ENCODE assay signal across 8 mouse cellular contexts in the genomic region with DNA sequence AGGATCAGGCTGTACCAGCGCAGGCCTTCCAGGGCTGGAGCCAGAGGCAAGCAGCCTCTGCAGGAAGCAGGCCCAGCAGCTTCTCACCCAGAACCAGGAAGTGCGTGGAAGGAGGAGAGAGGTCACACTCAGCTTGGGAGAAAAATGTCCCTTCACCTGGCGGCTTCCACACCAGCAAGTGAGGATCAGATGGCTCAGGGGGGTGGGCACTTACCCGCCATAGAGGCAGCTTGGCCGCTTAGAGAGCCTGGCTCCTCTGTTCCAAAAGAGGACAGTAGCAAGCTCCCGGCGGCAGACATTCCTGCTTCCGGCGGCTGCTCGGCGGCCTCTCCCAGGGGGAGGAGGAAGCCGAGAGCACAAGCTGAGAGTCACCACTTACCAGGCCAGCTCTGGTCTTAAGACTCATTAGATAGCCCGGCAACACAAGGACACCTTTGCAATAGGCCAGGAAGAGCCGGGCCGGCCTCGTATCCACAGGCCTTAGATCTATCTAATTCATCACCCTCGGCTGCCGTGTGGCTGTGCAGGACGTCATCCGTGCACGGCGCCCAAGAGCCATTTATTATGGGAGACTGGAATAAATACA. TPM values are rescaled to one million over a fixed set of nuclear protein-coding genes. Genes with fewer than 3 reads are reported as not detected.
A peak's percentile ranks its signal among the peaks of the same experiment; 100 is the strongest.
DNase-seq lines count a peak whose midpoint lies in the region; ATAC-seq lines count a peak whose summit lies in the region.

No protein-coding gene starts in this region.

- H3K4me3 ChIP-seq in intestine, embryonic 15.5 days (replicated peaks) = peak overlapping the region; percentile 27
- H3K4me3 ChIP-seq in liver, embryonic 15.5 days (replicated peaks) = peak overlapping the region; percentile 18
- H3K4me3 ChIP-seq in neural tube, embryonic 12.5 days = no peak overlapping the region

- peak overlapping the region; percentile 97 for H3K27ac ChIP-seq in intestine, embryonic 15.5 days
- peak overlapping the region; percentile 85 for H3K27ac ChIP-seq in liver, embryonic 15.5 days (replicated peaks)
- peak overlapping the region; percentile 85 for H3K27ac ChIP-seq in neural tube, embryonic 12.5 days

- WGBS in intestine, embryonic 15.5 days = 2% methylated on average over 22 of the region's 22 CpGs
- 24% methylated on average over 22 of the region's 22 CpGs for WGBS in liver, embryonic 15.5 days (ENCODE audit: insufficient replicate concordance)
- 1% methylated on average over 22 of the region's 22 CpGs for WGBS in neural tube, embryonic 12.5 days

- peak; percentile 46 for DNase-seq in right cerebral cortex, postnatal 4 days
- no peak for DNase-seq in right cerebral cortex, adult 18-20 months
- peak; percentile 70 to 71 for DNase-seq in cerebellum, postnatal 10 days
- DNase-seq in gastrocnemius, postnatal 25 days = peak; percentile 70
- no peak for DNase-seq in spleen, postnatal 36 days (ENCODE audit: low spot score in 2 of 2)

- no peaks in the 10 kb centered on the region for H3K9me3 ChIP-seq in intestine, embryonic 15.5 days
- no peaks in the 10 kb centered on the region for H3K9me3 ChIP-seq in liver, embryonic 15.5 days (replicated peaks)
- H3K9me3 ChIP-seq in neural tube, embryonic 12.5 days = no peaks in the 10 kb centered on the region

- H3K27me3 ChIP-seq in intestine, embryonic 15.5 days (replicated peaks) = no peaks in the 10 kb centered on the region
- no peaks in the 10 kb centered on the region for H3K27me3 ChIP-seq in liver, embryonic 15.5 days
- H3K27me3 ChIP-seq in neural tube, embryonic 12.5 days (replicated peaks) = no peaks in the 10 kb centered on the region

- H3K9ac ChIP-seq in intestine, embryonic 15.5 days = peak overlapping the region; percentile 39; the same call in 1 of the 2 replicates
- H3K9ac ChIP-seq in liver, embryonic 15.5 days = peak overlapping the region; percentile 27; the same call in 1 of the 2 replicates
- peak overlapping the region; percentile 54 for H3K9ac ChIP-seq in neural tube, embryonic 12.5 days

- H3K36me3 ChIP-seq in intestine, embryonic 15.5 days = no peaks in the 10 kb centered on the region
- H3K36me3 ChIP-seq in liver, embryonic 15.5 days (replicated peaks) = peaks cover 36% of the 10 kb centered on the region
- H3K36me3 ChIP-seq in neural tube, embryonic 12.5 days = peaks cover 4% of the 10 kb centered on the region; the same call in 1 of the 2 replicates

- peak; percentile 75 for ATAC-seq in intestine, embryonic 15.5 days
- no peak for ATAC-seq in liver, embryonic 15.5 days (ENCODE audit: insufficient read depth)
- ATAC-seq in neural tube, embryonic 12.5 days (ENCODE audit: low FRiP score, low read depth) = peak; percentile 2; the same call in 1 of the 2 replicates

- H3K4me1 ChIP-seq in intestine, embryonic 15.5 days (replicated peaks) = peaks cover 62% of the 10 kb centered on the region
- H3K4me1 ChIP-seq in liver, embryonic 15.5 days (replicated peaks) = peaks cover 85% of the 10 kb centered on the region
- peaks cover 93% of the 10 kb centered on the region for H3K4me1 ChIP-seq in neural tube, embryonic 12.5 days

- peak overlapping the region; percentile 56 for H3K4me2 ChIP-seq in intestine, embryonic 15.5 days (replicated peaks)
- peak overlapping the region; percentile 45 for H3K4me2 ChIP-seq in liver, embryonic 15.5 days
- peak overlapping the region; percentile 52 for H3K4me2 ChIP-seq in neural tube, embryonic 12.5 days (replicated peaks)

RNA-seq across cellular contexts. Expression of a gene that starts 40.9 kb away (rescaled TPM):
- 10 to 100 TPM; 17.1 to 18.4 TPM for total RNA-seq in gastrocnemius, postnatal 25 days (2021)
- 64.7 and 66.2 TPM in 2 replicates for polyA plus RNA-seq in intestine, embryonic 15.5 days (2015; fragmentation: Nextera tagmentation; extraction: Ambion mirVana)
- polyA plus RNA-seq in liver, embryonic 15.5 days (2015; fragmentation: Nextera tagmentation; extraction: Ambion mirVana) = 19.1 and 24.6 TPM in 2 replicates
- polyA plus RNA-seq in neural tube, embryonic 12.5 days (2016; fragmentation: Nextera tagmentation; extraction: Ambion mirVana) = 68.7 and 81.4 TPM in 2 replicates

Comparison
In these comparisons a context has a peak if more than half of its experiments do, and no peak if none do; other contexts are left out.
1. DNase-seq: peak in right cerebral cortex, postnatal 4 days (single experiment), cerebellum, postnatal 10 days (2 of 2) and gastrocnemius, postnatal 25 days (single experiment); none in right cerebral cortex, adult 18-20 months (single experiment) and spleen, postnatal 36 days (0 of 2).
2. Peak in every context shown above with its lines, with median percentiles within 50 percentile points of each other: H3K27ac ChIP-seq, H3K4me2 ChIP-seq and H3K9ac ChIP-seq.